Mouse (Mus musculus) myocyte (in vitro differentiated cells): Measurements from ENCODE around the gene Dtx3.

Experiments used
- POLR2A ChIP-seq: IDR thresholded peaks from one replicate; pipeline ENCODE4 v1.6.1; 2011; ENCODE audit warnings: low read depth, mild to moderate bottlenecking, control low read depth, moderate library complexity; ENCODE audit not compliant: insufficient read length
- USF1 ChIP-seq: IDR thresholded peaks from one replicate; pipeline ENCODE4 v1.6.1; 2011; ENCODE audit warnings: low read depth, mild to moderate bottlenecking, control low read depth, moderate library complexity

DNA sequence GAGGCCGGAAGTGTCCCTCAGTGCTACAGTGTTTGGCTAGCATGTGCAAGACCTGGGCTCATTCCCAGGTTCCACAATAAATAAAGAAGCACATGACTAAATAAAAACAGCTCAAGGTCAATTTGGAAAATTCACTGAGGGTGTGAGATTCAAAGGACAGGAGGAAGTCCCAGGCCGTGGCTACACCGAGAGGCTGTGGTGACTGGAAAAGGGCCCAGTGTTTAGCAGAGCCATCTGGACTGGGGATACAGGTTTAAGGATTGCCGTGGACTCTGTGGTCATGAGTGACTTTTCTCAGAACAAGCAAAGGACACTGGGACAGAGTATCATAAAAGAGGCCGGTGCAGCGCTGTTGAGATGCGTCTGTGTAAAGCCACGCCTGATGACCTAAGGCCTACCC lies 17.7 kb upstream of the Dtx3 start:
- TF ChIP-seq USF1 (no peak), POLR2A (no peak)
